Mouse (Mus musculus) left cerebral cortex, adult 11 months (tissue): Measurements from ENCODE around the gene Urod.

ENCODE experiments used
- DNase-seq: peaks from one replicate; pipeline ENCODE4 v3.0.0; 2022; ENCODE audit warnings: low spot score

Gene Urod

GRCm38 (mm10) chr4:116995131-116995797 lies 1.1 kb upstream of the Urod start, which contains the start of gene Hectd3:
Hectd3 (plus strand) TSS chr4:116995317.
- DNase-seq, result no peak

GRCm38 (mm10) chr4:116991366-116991765 lies 2.8 kb downstream of the Urod start:
- DNase-seq, result no peak

- no peak for DNase-seq
Observed at GRCm38 (mm10) chr4:116989731-116990130, 4.5 kb downstream of the Urod start.

- DNase-seq, result no peak
Observed at GRCm38 (mm10) chr4:116987122-116987456, 7.1 kb downstream of the Urod start.

GRCm38 (mm10) chr4:116986400-116987121 lies 7.7 kb downstream of the Urod start:
- DNase-seq, result no peak

GRCm38 (mm10) chr4:116985681-116986080 lies 8.5 kb downstream of the Urod start:
- DNase-seq, result no peak

- no peak for DNase-seq
Observed at GRCm38 (mm10) chr4:116976503-116976902, 17.7 kb downstream of the Urod start.

GRCm38 (mm10) chr4:116954951-116955350 lies 39.3 kb downstream of the Urod start:
- no peak for DNase-seq

- DNase-seq, result no peak
Observed at GRCm38 (mm10) chr4:116951642-116952041, 42.6 kb downstream of the Urod start.

- no peak for DNase-seq
Observed at GRCm38 (mm10) chr4:116944055-116944454, 50.2 kb downstream of the Urod start.

- no peak for DNase-seq
Observed at GRCm38 (mm10) chr4:116942695-116943094, 51.5 kb downstream of the Urod start.
